Mouse (Mus musculus): ENCODE data around the gene Cd47.

DNA sequence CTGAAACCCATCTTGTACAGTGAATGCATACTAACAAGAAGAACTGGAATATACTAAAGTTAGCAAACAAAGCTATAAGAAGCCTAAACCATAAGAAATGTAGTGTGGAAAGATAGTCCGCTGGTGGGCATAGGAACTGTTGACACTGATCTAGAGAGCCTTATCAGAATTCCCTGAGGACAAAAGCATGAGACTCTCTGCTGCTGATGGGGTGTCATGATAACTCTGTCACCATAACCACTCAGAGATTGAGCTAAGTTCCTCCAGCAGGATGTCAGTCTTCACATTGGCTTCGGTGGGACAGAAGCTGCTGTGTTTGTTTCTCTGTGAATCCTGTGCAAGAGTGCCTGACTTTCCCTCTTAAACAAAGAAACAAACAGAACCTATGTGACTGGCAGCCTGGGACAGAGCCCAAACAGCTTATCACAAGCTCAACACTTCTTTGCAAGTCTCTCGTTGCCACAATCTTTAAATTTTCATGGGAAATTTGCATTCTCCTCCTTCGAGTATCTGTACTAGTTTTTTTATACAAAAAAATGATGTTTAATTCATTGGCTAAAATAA lies 33.9 kb downstream of the Cd47 start:
- TF ChIP-seq CTCF (IDR thresholded peaks at IDR 0.05; ENCODE audit: extremely low read depth, insufficient read depth, insufficient read length, insufficient replicate concordance), result no peak
- no peak for TF ChIP-seq POLR2A (IDR thresholded peaks at IDR 0.05; ENCODE audit: low read depth, low read length)
